Mouse (Mus musculus): ENCODE measurements at regions not wholly inside any gene's neighbourhood (a gene's known extent, or its start where the extent isn't known, plus 50 kb on each side); places are given as distances from the start of the nearest gene placed in this dataset.

GRCm38 (mm10) chr8:58998081-58998480, 85.6 kb upstream of the Galntl6 start:
- DNase-seq (ENCODE audit: low spot score in 2 of 2) = peak; percentile 5 to 46
